Mouse (Mus musculus): ENCODE results near the gene Usp8. TPM values are rescaled to one million over a fixed set of nuclear protein-coding genes. Genes with fewer than 3 reads are reported as not detected.

Gene Usp8
- polyA plus RNA-seq, 1 experiment from 2014 or later = 36.5 TPM

- Histone ChIP-seq H3K27me3 (no peaks in the 10 kb centered on the region), H3K9ac (no peak overlapping the region), H3K4me1 (no peaks in the 10 kb centered on the region; the same call in 1 of the 2 replicates), H3K4me3 (no peak overlapping the region), H3K27ac (no peak overlapping the region), H3K9me3 (no peaks in the 10 kb centered on the region), H3K36me3 (no peaks in the 10 kb centered on the region), H3K4me2 (no peak overlapping the region)
- ATAC-seq (ENCODE audit: insufficient number of reproducible peaks, insufficient read depth, low FRiP score, low TSS enrichment, low read depth) = no peak
- WGBS = 83% methylated on average over 3 of the region's 3 CpGs
These were observed 75.3 kb downstream of the Usp8 start for GRCm38 (mm10) chr2:126782433-126782832.

GRCm38 (mm10) chr2:126783370-126783769 lies 76.2 kb downstream of the Usp8 start, which contains the start of gene Usp50:
Usp50 (minus strand) TSS chr2:126783470.
- peaks cover 7% of the 10 kb centered on the region; the same call in 1 of the 2 replicates for H3K4me1 ChIP-seq
- H3K9ac ChIP-seq = no peak within 1 kb of the TSS
- no peaks in the 10 kb centered on the region for H3K36me3 ChIP-seq
- H3K9me3 ChIP-seq = no peaks in the 10 kb centered on the region
- H3K27ac ChIP-seq = no peak within 1 kb of the TSS
- H3K27me3 ChIP-seq = no peaks in the 10 kb centered on the region
- 64% methylated on average over 4 of the region's 4 CpGs for WGBS
- no peak for ATAC-seq (ENCODE audit: insufficient number of reproducible peaks, insufficient read depth, low FRiP score, low TSS enrichment, low read depth)
- no peak within 1 kb of the TSS for H3K4me3 ChIP-seq
- no peak within 1 kb of the TSS for H3K4me2 ChIP-seq

GRCm38 (mm10) chr2:126787721-126788342 lies 80.7 kb downstream of the Usp8 start:
- no peaks in the 10 kb centered on the region for H3K27me3 ChIP-seq
- H3K36me3 ChIP-seq = peaks cover 30% of the 10 kb centered on the region
- 49% methylated on average over 9 of the region's 9 CpGs for WGBS
- H3K9me3 ChIP-seq = no peaks in the 10 kb centered on the region
- H3K27ac ChIP-seq = no peak overlapping the region
- H3K9ac ChIP-seq = no peak overlapping the region
- H3K4me1 ChIP-seq = peaks cover 7% of the 10 kb centered on the region; the same call in 1 of the 2 replicates
- H3K4me2 ChIP-seq = no peak overlapping the region
- H3K4me3 ChIP-seq = no peak overlapping the region
- 0 out of 2 replicates have a peak, but pooled peaks have one; percentile 10 for ATAC-seq (ENCODE audit: insufficient number of reproducible peaks, insufficient read depth, low FRiP score, low TSS enrichment, low read depth)

GRCm38 (mm10) chr2:126792611-126793010 lies 85.5 kb downstream of the Usp8 start:
- H3K4me3 ChIP-seq = no peak overlapping the region
- H3K9ac ChIP-seq = no peak overlapping the region
- 65% methylated on average over 5 of the region's 5 CpGs for WGBS
- ATAC-seq (ENCODE audit: insufficient number of reproducible peaks, insufficient read depth, low FRiP score, low TSS enrichment, low read depth) = no peak
- no peak overlapping the region for H3K27ac ChIP-seq
- no peaks in the 10 kb centered on the region for H3K9me3 ChIP-seq
- H3K36me3 ChIP-seq = peaks cover 68% of the 10 kb centered on the region
- H3K4me1 ChIP-seq = peaks cover 7% of the 10 kb centered on the region; the same call in 1 of the 2 replicates
- no peaks in the 10 kb centered on the region for H3K27me3 ChIP-seq
- no peak overlapping the region for H3K4me2 ChIP-seq

GRCm38 (mm10) chr2:126795708-126796107 lies 88.6 kb downstream of the Usp8 start:
- H3K9ac ChIP-seq = no peak overlapping the region
- no peaks in the 10 kb centered on the region for H3K9me3 ChIP-seq
- H3K4me1 ChIP-seq = no peaks in the 10 kb centered on the region
- no peak overlapping the region for H3K4me3 ChIP-seq
- no peak overlapping the region for H3K27ac ChIP-seq
- no peaks in the 10 kb centered on the region for H3K27me3 ChIP-seq
- H3K4me2 ChIP-seq = no peak overlapping the region
- 88% methylated on average over 3 of the region's 3 CpGs for WGBS
- H3K36me3 ChIP-seq = peaks cover 65% of the 10 kb centered on the region
- no peak for ATAC-seq (ENCODE audit: insufficient number of reproducible peaks, insufficient read depth, low FRiP score, low TSS enrichment, low read depth)

- no peak for ATAC-seq (ENCODE audit: insufficient number of reproducible peaks, insufficient read depth, low FRiP score, low TSS enrichment, low read depth)
- no peaks in the 10 kb centered on the region for H3K4me1 ChIP-seq
- H3K4me2 ChIP-seq = no peak overlapping the region
- WGBS = 87% methylated on average over 5 of the region's 5 CpGs
- no peak overlapping the region for H3K4me3 ChIP-seq
- H3K36me3 ChIP-seq = peaks cover 57% of the 10 kb centered on the region
- no peaks in the 10 kb centered on the region for H3K9me3 ChIP-seq
- no peaks in the 10 kb centered on the region for H3K27me3 ChIP-seq
- H3K27ac ChIP-seq = no peak overlapping the region
- no peak overlapping the region for H3K9ac ChIP-seq
These were observed 91.3 kb downstream of the Usp8 start for GRCm38 (mm10) chr2:126798455-126798854.

GRCm38 (mm10) chr2:126801980-126802379 lies 94.9 kb downstream of the Usp8 start:
- no peak for ATAC-seq (ENCODE audit: insufficient number of reproducible peaks, insufficient read depth, low FRiP score, low TSS enrichment, low read depth)
- Histone ChIP-seq H3K4me3 (no peak overlapping the region), H3K27me3 (no peaks in the 10 kb centered on the region), H3K9me3 (no peaks in the 10 kb centered on the region), H3K9ac (no peak overlapping the region), H3K27ac (no peak overlapping the region), H3K4me2 (no peak overlapping the region), H3K36me3 (peaks cover 56% of the 10 kb centered on the region), H3K4me1 (no peaks in the 10 kb centered on the region)
- WGBS = 92% methylated on average over 3 of the region's 3 CpGs

Other genes starting within 250 kb of the Usp8 start
- gene Atp8b4, start 206.7 kb upstream of the Usp8 start, polyA plus RNA-seq (2015; fragmentation: Nextera tagmentation; extraction: Ambion mirVana) = 0.63 and 3.1 TPM in 2 replicates
- gene Slc27a2, start 154.9 kb upstream of the Usp8 start, polyA plus RNA-seq (2015; fragmentation: Nextera tagmentation; extraction: Ambion mirVana) = 2.9 and 10.8 TPM in 2 replicates
- gene Hdc, start 88.0 kb upstream of the Usp8 start, polyA plus RNA-seq (2015; fragmentation: Nextera tagmentation; extraction: Ambion mirVana) = 4.8 and 5.9 TPM in 2 replicates
- 56.4 and 57.0 TPM in 2 replicates for gene Gabpb1, start 31.0 kb upstream of the Usp8 start, polyA plus RNA-seq (2015; fragmentation: Nextera tagmentation; extraction: Ambion mirVana)
- 2.8 TPM in 2 replicates for gene Usp50, start 76.1 kb downstream of the Usp8 start, polyA plus RNA-seq (2015; fragmentation: Nextera tagmentation; extraction: Ambion mirVana)
- 64.0 and 65.6 TPM in 2 replicates for gene Trpm7, start 168.9 kb downstream of the Usp8 start, polyA plus RNA-seq (2015; fragmentation: Nextera tagmentation; extraction: Ambion mirVana)
- 56.1 and 59.3 TPM in 2 replicates for gene Sppl2a, start 225.9 kb downstream of the Usp8 start, polyA plus RNA-seq (2015; fragmentation: Nextera tagmentation; extraction: Ambion mirVana)

All from embryonic facial prominence, embryonic 13.5 days (tissue).